Mouse (Mus musculus): ENCODE data around the gene Cxcl3. TPM values are rescaled to one million over a fixed set of nuclear protein-coding genes. Genes with fewer than 3 reads are reported as not detected.
A peak's percentile ranks its signal among the peaks of the same experiment; 100 is the strongest.

Gene Cxcl3
- not detected in 2 replicates for polyA plus RNA-seq (2015; fragmentation: Nextera tagmentation; extraction: Ambion mirVana)

DNA sequence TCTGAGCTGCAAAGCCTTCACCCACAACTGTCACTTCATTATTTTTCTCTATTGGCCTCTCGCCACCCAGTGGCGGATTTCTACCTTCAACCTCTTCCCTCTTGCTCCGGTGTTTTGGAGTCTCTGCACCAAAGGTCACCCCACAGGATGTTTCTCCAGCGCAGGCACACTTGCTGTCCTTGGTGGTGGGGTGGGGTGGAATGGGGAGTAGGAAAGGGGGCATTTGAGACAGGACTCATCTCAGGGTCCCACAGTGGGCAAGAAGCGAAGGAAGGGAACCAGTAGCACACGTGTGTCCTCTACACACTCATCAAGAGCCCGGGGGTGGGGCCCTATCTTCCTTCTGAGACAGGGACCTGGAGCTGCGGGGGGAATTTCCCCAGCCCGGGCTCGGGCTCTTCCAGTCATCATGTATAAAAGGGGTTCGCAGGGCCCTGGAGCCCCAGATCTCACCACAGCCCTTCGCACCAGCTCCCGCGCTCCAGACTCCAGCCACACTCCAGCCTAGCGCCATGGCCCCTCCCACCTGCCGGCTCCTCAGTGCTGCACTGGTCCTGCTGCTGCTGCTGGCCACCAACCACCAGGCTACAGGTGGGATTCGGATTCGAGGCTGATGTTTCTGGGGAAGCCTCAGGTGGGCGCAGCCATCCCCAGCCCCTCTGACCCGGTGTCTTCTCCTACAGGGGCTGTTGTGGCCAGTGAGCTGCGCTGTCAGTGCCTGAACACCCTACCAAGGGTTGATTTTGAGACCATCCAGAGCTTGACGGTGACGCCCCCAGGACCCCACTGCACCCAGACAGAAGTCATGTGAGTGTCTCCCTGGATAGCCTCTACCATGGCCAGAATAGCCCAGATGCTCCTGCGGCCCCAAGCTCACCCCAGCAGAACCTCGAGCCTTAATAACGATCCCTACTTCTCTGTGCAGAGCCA is at the start of gene Cxcl3:
Gene Cxcl3, plus strand, starts transcription at position 445 of the 930 bp plus-strand sequence.
- Histone ChIP-seq H3K27me3 (ENCODE audit: control insufficient read depth, insufficient read depth, low read length) (no peaks in the 10 kb centered on the region), H3K4me2 (ENCODE audit: low read depth, low read length) (peak within 1 kb of the TSS; percentile 62), H3K4me1 (ENCODE audit: control insufficient read depth, insufficient read depth, low read length) (peaks cover 4% of the 10 kb centered on the region; the same call in 1 of the 2 replicates), H3K27ac (ENCODE audit: low read length) (no peak within 1 kb of the TSS), H3K36me3 (ENCODE audit: control insufficient read depth, insufficient read depth, low read length) (no peaks in the 10 kb centered on the region), H3K9me3 (replicated peaks; ENCODE audit: control insufficient read depth, low read length) (no peaks in the 10 kb centered on the region), H3K4me3 (replicated peaks; ENCODE audit: low read length) (peak within 1 kb of the TSS; percentile 38), H3K9ac (ENCODE audit: low read length) (no peak within 1 kb of the TSS; the same call in 1 of the 2 replicates)
- 19% methylated on average over 24 of the region's 26 CpGs for WGBS
- ATAC-seq (ENCODE audit: insufficient read depth, low FRiP score), result peak; percentile 74; the same call in 1 of the 2 replicates

DNA sequence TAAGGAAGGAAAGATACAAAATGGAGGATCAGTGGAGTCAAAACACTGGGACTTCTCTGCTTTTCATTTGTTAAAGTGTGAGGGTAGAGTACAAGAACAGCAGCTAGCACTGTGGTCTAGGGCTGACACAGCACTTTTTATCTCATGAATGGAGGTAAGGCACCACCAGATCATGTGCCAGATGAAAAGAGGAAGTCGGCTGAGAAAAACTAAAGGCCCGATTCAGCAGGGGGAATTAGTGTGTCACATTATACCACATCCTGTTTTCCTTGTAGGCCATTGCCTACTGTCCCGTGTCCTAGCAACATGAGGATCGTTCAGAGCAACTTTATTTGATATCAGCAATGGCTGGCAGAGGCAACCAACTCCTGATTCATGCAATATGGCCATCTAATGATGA is 43.9 kb upstream of the Cxcl3 start:
- Histone ChIP-seq H3K4me1 (ENCODE audit: control insufficient read depth, insufficient read depth, low read length) (no peaks in the 10 kb centered on the region), H3K4me2 (ENCODE audit: low read depth, low read length) (no peak overlapping the region), H3K4me3 (replicated peaks; ENCODE audit: low read length) (no peak overlapping the region), H3K9me3 (replicated peaks; ENCODE audit: control insufficient read depth, low read length) (no peaks in the 10 kb centered on the region), H3K36me3 (ENCODE audit: control insufficient read depth, insufficient read depth, low read length) (no peaks in the 10 kb centered on the region), H3K27me3 (ENCODE audit: control insufficient read depth, insufficient read depth, low read length) (no peaks in the 10 kb centered on the region), H3K27ac (ENCODE audit: low read length) (no peak overlapping the region), H3K9ac (ENCODE audit: low read length) (no peak overlapping the region)
- no peak for ATAC-seq (ENCODE audit: insufficient read depth, low FRiP score)
- WGBS, result 68% methylated on average over 4 of the region's 4 CpGs

DNA sequence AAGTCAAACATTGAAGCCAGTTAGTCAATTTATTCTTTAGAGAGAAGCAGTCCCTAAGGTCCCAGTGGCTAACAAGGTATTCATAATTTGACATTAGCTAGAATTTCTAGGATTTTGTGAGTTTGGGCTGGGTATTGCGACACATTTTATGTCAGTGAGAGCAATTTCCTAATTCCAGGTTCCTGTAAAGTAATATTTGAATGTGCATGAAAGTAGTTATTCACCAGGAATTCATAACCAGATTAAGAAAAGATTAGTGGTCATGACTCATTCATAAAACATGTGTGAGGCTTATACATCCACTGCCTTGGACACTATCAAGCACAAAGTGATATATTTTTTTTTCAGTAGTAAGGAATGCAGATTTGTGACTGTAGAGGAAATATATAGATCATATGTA is 32.0 kb upstream of the Cxcl3 start:
- Histone ChIP-seq H3K27ac (ENCODE audit: low read length) (no peak overlapping the region), H3K4me1 (ENCODE audit: control insufficient read depth, insufficient read depth, low read length) (peaks cover 8% of the 10 kb centered on the region), H3K9ac (ENCODE audit: low read length) (no peak overlapping the region), H3K9me3 (replicated peaks; ENCODE audit: control insufficient read depth, low read length) (no peaks in the 10 kb centered on the region), H3K27me3 (ENCODE audit: control insufficient read depth, insufficient read depth, low read length) (no peaks in the 10 kb centered on the region), H3K4me2 (ENCODE audit: low read depth, low read length) (no peak overlapping the region), H3K4me3 (replicated peaks; ENCODE audit: low read length) (no peak overlapping the region), H3K36me3 (ENCODE audit: control insufficient read depth, insufficient read depth, low read length) (no peaks in the 10 kb centered on the region)
- ATAC-seq (ENCODE audit: insufficient read depth, low FRiP score), result no peak
- 78% methylated on average over 1 of the region's 1 CpGs for WGBS

DNA sequence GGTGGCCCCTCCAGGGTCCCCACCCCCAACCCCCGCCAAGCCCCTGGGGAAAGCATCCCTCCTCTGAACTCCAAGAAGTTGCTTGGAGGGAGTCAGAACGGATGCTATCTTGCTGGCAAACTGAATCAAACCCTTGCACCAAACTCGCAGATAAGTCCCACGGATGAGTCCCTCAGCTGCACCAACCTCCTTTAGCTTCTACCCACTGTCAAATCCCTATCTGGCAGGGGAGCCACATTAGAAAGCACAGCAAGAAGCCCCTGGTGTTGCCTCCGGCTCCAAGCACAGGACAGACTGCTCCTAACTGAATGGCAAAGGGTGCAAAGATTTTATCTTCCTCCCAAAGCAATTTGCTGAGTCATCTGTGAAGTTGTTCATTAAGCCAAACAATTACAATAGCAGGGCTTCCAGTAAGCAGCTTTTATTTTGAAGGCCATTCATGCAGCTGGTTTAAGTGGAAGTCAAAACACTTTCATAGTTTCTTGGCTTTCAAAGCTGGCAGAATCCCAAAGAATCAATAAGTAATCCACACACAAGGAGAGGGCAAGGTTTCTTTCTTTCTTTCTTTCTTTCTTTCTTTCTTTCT is 27.8 kb upstream of the Cxcl3 start:
- no peak overlapping the region for H3K4me2 ChIP-seq (ENCODE audit: low read depth, low read length)
- no peak overlapping the region for H3K27ac ChIP-seq (ENCODE audit: low read length)
- WGBS, result 33% methylated on average over 5 of the region's 5 CpGs
- H3K27me3 ChIP-seq (ENCODE audit: control insufficient read depth, insufficient read depth, low read length), result peaks cover 9% of the 10 kb centered on the region; the same call in 1 of the 2 replicates
- H3K4me3 ChIP-seq (replicated peaks; ENCODE audit: low read length), result no peak overlapping the region
- H3K36me3 ChIP-seq (ENCODE audit: control insufficient read depth, insufficient read depth, low read length), result no peaks in the 10 kb centered on the region
- no peak for ATAC-seq (ENCODE audit: insufficient read depth, low FRiP score)
- H3K4me1 ChIP-seq (ENCODE audit: control insufficient read depth, insufficient read depth, low read length), result peaks cover 17% of the 10 kb centered on the region
- no peak overlapping the region; the same call in 1 of the 2 replicates for H3K9ac ChIP-seq (ENCODE audit: low read length)
- no peaks in the 10 kb centered on the region for H3K9me3 ChIP-seq (replicated peaks; ENCODE audit: control insufficient read depth, low read length)

- Histone ChIP-seq H3K4me2 (ENCODE audit: low read depth, low read length) (peak within 1 kb of the TSS; percentile 59), H3K4me1 (ENCODE audit: control insufficient read depth, insufficient read depth, low read length) (peaks cover 17% of the 10 kb centered on the region), H3K9ac (ENCODE audit: low read length) (peak within 1 kb of the TSS; percentile 57), H3K27me3 (ENCODE audit: control insufficient read depth, insufficient read depth, low read length) (peaks cover 9% of the 10 kb centered on the region; the same call in 1 of the 2 replicates), H3K4me3 (replicated peaks; ENCODE audit: low read length) (peak within 1 kb of the TSS; percentile 42), H3K27ac (ENCODE audit: low read length) (no peak within 1 kb of the TSS), H3K36me3 (ENCODE audit: control insufficient read depth, insufficient read depth, low read length) (no peaks in the 10 kb centered on the region), H3K9me3 (replicated peaks; ENCODE audit: control insufficient read depth, low read length) (no peaks in the 10 kb centered on the region)
- ATAC-seq (ENCODE audit: insufficient read depth, low FRiP score), result no peak
- 4% methylated on average over 32 of the region's 32 CpGs for WGBS
Observed at GRCm38 (mm10) chr5:90759077-90760065, 26.5 kb upstream of the Cxcl3 start, which contains the start of gene Cxcl5. Gene Cxcl5 (plus strand): TSS chr5:90759360.

- Histone ChIP-seq H3K27ac (ENCODE audit: low read length) (no peak overlapping the region), H3K4me2 (ENCODE audit: low read depth, low read length) (no peak overlapping the region), H3K27me3 (ENCODE audit: control insufficient read depth, insufficient read depth, low read length) (peaks cover 9% of the 10 kb centered on the region; the same call in 1 of the 2 replicates), H3K9me3 (replicated peaks; ENCODE audit: control insufficient read depth, low read length) (no peaks in the 10 kb centered on the region), H3K4me1 (ENCODE audit: control insufficient read depth, insufficient read depth, low read length) (peaks cover 17% of the 10 kb centered on the region), H3K36me3 (ENCODE audit: control insufficient read depth, insufficient read depth, low read length) (no peaks in the 10 kb centered on the region), H3K4me3 (replicated peaks; ENCODE audit: low read length) (no peak overlapping the region), H3K9ac (ENCODE audit: low read length) (no peak overlapping the region)
- 34% methylated on average over 4 of the region's 4 CpGs for WGBS
- ATAC-seq (ENCODE audit: insufficient read depth, low FRiP score), result no peak
Observed at GRCm38 (mm10) chr5:90760303-90760702, 25.6 kb upstream of the Cxcl3 start.

DNA sequence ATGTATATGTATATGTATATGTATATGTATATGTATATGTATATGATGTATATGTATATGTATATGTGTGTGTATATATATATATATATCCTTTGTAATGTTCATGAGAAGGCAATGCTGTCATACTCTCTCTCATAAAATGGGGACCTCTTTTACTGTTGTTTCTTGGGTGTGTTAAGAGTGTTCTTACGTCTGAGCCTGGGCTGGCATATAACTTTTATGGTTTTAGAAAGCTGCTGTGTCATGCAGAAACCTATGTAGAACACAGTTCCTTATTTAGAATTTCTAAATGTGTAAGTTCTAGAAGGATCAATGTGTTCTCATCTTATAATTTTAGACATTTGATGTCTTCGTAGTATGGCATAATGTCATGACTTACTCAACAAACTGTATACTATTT is 25.1 kb upstream of the Cxcl3 start:
- no peak overlapping the region for H3K4me2 ChIP-seq (ENCODE audit: low read depth, low read length)
- peaks cover 17% of the 10 kb centered on the region for H3K4me1 ChIP-seq (ENCODE audit: control insufficient read depth, insufficient read depth, low read length)
- H3K36me3 ChIP-seq (ENCODE audit: control insufficient read depth, insufficient read depth, low read length), result no peaks in the 10 kb centered on the region
- H3K27me3 ChIP-seq (ENCODE audit: control insufficient read depth, insufficient read depth, low read length), result peaks cover 9% of the 10 kb centered on the region; the same call in 1 of the 2 replicates
- H3K4me3 ChIP-seq (replicated peaks; ENCODE audit: low read length), result no peak overlapping the region
- no peak overlapping the region for H3K9ac ChIP-seq (ENCODE audit: low read length)
- WGBS, result 88% methylated on average over 2 of the region's 2 CpGs
- H3K27ac ChIP-seq (ENCODE audit: low read length), result no peak overlapping the region
- H3K9me3 ChIP-seq (replicated peaks; ENCODE audit: control insufficient read depth, low read length), result no peaks in the 10 kb centered on the region
- no peak for ATAC-seq (ENCODE audit: insufficient read depth, low FRiP score)

- H3K4me3 ChIP-seq (replicated peaks; ENCODE audit: low read length), result no peak overlapping the region
- peaks cover 9% of the 10 kb centered on the region; the same call in 1 of the 2 replicates for H3K27me3 ChIP-seq (ENCODE audit: control insufficient read depth, insufficient read depth, low read length)
- H3K4me2 ChIP-seq (ENCODE audit: low read depth, low read length), result no peak overlapping the region
- H3K9ac ChIP-seq (ENCODE audit: low read length), result no peak overlapping the region
- 77% methylated on average over 3 of the region's 3 CpGs for WGBS
- no peaks in the 10 kb centered on the region for H3K9me3 ChIP-seq (replicated peaks; ENCODE audit: control insufficient read depth, low read length)
- H3K27ac ChIP-seq (ENCODE audit: low read length), result no peak overlapping the region
- ATAC-seq (ENCODE audit: insufficient read depth, low FRiP score), result no peak
- no peaks in the 10 kb centered on the region for H3K36me3 ChIP-seq (ENCODE audit: control insufficient read depth, insufficient read depth, low read length)
- H3K4me1 ChIP-seq (ENCODE audit: control insufficient read depth, insufficient read depth, low read length), result peaks cover 17% of the 10 kb centered on the region
Observed at GRCm38 (mm10) chr5:90761834-90762233, 24.1 kb upstream of the Cxcl3 start.
